Mouse (Mus musculus): ENCODE results near the gene Aplf.

DNA sequence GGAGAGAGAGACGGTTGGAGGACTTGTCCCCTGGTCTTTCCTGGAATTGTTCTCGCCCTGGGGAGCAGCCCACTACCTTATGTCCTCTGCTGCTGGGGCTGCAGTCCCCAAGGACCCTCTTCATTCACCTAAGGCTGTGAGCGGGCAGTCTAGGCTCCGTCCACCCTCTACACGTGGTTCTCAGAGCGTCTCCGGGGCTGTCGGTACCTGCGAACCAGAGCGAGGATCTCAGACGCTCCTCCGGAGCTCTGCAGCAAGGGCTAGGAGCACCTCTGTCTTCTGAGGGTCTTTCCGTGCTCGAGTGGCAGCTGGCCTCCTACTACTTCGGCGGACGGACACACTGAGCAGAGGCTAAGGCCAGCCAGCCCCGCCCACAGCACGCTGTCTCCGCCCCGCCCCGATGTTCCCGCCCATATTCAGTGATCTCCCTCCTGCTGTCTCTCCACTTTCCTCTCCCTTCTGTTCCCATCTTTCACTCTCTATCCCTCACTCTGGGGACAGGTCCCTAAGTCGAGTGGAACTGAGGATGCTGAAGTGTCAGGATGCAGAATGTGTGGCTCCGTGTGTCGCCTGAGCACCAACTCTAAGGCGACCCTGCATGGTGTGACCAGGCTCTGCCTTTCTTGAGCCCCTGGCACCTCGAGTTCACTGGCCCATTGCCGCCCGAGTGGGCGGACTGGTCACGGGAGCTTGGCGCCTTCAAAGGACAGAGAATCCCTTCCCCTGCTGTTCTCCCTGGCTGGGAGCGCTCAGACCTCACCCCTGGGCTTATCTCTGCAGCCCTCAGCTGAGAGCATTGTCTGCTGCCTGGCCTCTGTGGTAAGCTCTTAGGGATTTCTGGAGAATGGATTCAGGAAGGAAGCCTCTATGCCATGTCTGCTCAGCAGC is 81.4 kb downstream of the Aplf start, which contains the start of gene Prokr1:
- TF ChIP-seq CTCF (IDR thresholded peaks at IDR 0.05; ENCODE audit: low read depth), result no peak
- no peak for TF ChIP-seq EP300 (IDR thresholded peaks at IDR 0.05; ENCODE audit: low read depth)

Data from liver, postnatal 0 days (tissue).